Mouse (Mus musculus) heart, postnatal 14 days (tissue): ENCODE data around the gene Foxp1. TPM values are rescaled to one million over a fixed set of nuclear protein-coding genes. Genes with fewer than 3 reads are reported as not detected.

Experiments used
- DNase-seq, 2 experiments: peaks; one replicate each; pipeline ENCODE4 v3.0.0; 2021 to 2022
- intact Hi-C: fragments of 180-260 bp; cut with DNase I; formaldehyde crosslinking; loops from one replicate; pipeline ENCODE4 v1.15.1; 2025
- total RNA-seq, 2 experiments: library from RNA; stranded (reverse); gene quantifications; 2 replicates each; pipeline ENCODE4 v1.2.3; 2021

Foxp1 gene
- total RNA-seq, 2 experiments from 2014 or later = 38.5 to 53.2 TPM

DNA sequence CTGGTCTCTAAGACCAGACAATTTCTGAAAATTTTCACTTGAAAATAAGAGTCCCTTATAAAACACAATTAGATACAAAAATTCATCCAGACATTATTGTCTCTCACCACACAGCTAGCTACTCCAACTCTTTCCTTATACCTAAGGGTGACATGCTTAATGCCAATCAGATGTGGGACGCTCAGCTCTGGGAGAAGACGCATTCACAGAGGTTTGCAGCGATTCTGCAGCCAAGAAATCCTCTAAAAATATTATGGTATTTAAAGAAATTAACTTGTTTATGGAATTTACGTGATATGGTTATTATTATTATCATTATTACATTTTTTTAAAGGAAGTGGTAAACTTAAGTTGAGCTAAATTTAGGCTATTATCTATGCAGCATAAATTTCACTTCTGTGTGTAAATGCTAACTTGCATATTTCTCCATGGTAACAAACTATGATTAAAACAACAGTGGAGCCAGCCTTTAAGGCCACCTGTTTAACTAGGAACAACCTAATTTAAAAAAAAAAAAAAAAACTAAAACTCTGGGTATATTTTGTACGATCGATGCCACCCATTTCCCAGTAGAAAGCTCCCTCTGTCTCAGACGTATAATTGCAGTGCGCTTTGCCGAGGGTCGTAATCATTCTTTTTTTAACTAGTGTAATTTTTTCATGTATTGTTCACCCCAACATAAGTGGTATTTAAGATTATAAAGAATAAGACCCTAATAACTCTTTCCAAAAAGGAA is 182.4 kb downstream of the Foxp1 start:
- no peak for DNase-seq
- intact Hi-C loops = loop anchor here (5.0 kb wide), 1 partner anchor 73 kb away; no protein-coding TSS in a partner anchor

DNA sequence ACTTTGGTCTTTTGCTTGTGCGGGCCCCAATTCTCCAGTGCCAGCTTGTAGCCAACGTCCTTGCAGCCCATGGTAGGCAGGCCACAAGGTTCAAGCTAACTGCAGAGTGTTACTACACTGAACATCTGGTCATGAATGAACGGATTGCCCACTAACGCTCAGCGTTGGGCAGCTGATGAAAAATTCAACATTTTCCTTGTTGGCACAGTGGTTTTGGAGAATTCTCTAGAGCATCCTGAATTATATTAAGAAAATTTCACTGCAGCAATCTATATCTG is 183.2 kb downstream of the Foxp1 start:
- intact Hi-C loops = loop anchor here (5.0 kb wide), 1 partner anchor 72 kb away; no protein-coding TSS in a partner anchor
- DNase-seq = no peak

DNA sequence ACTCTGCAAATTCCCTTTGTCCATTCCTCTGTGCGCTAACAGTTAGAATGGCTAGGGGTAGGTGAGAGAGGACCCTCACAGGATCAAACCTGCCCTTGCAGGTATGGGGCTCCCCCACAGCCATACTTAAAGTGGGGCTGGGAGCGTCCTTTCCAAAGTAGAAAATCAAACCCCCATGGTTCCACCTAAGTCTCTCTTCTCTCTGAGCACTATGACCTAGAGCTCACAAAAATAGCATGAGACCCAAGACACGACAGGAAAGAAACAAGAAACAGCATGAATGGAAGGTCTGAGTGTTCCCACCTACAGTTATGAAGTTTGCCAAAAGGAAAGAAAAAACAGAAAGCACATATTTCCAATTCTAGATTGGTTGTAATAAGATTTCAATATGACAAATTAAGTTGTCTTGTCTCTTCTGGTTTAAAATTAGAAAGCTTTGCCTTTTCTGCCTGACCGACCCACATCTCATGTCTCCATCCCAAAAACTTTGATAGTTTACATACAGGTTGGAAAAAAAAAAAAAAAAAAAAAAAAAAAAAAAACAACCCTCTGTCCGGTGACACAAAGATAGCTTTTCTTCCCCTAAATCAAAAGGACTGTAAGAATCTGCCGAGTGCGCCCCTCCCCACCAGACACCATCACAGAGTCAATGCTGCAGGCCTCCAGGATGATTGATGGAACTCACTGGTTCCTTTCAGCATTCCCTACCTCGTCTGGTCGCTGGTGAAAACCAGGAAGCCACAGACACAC is 183.8 kb downstream of the Foxp1 start:
- intact Hi-C loops = loop anchor here (5.0 kb wide), 1 partner anchor 71 kb away; no protein-coding TSS in a partner anchor
- no peak for DNase-seq

DNA sequence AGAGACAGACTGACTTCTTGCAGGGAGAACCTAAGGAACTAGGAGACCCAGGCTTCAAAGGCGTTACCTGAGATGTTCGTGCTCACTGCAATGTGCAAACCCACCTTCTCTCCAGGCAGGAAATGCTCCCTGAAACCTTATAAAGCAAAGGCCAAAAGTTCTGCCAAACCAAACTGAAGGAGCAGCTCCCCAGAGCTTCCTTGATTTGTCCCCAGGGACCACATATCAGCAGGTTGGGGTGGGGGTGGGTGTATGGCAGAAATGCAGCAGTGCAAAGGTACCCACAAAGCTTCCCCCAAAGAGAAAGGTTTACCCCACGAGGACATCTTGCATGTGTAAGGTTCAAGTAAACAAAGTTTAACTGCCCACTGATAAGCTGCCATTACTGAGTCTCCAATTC is 184.3 kb downstream of the Foxp1 start:
- intact Hi-C loops = loop anchor here (5.0 kb wide), 1 partner anchor 71 kb away; no protein-coding TSS in a partner anchor
- DNase-seq = no peak

DNA sequence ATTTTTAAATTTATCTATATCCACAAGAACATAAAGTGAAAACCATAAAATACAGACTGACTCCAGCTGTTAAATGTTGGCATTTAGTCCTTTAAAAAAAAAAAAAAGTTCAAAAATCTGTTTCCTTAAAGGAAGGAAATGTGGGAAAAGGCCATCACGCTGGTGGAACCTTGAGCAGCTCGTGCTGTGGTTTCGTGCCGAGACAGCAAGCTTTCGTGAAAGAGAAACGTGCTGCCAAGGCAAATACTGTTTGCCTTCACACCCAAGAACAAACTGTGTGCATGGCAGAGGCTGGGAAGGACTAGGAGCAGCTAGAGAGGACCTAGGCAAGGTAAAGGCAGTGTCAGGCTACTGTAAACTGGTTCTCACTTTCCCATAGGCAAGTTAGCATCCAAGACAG is 184.9 kb downstream of the Foxp1 start:
- intact Hi-C loops = loop anchor here (5.0 kb wide), 1 partner anchor 70 kb away; no protein-coding TSS in a partner anchor
- peak in 1 of 2 experiments; percentile 29 for DNase-seq

DNA sequence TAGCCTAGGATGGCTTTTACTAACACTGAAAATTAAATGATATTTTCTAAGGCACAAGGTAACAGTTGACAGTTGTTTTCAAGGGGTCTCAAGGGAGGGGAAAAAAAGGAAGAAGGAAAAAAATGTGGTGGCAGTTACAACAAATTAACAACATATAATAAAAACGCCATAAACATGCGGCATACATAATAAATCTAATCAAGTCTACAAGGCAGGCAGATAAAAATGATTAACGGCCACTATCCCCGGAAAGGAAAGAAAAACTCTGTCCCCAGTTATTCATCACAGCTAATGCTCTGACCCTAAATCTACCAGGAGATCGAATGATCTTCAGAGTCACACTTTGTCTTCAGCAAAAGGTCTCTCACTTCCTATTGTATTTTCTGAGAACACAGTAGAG is 186.3 kb downstream of the Foxp1 start:
- intact Hi-C loops = loop anchor here (5.0 kb wide), 1 partner anchor 69 kb away; no protein-coding TSS in a partner anchor
- DNase-seq = no peak

DNA sequence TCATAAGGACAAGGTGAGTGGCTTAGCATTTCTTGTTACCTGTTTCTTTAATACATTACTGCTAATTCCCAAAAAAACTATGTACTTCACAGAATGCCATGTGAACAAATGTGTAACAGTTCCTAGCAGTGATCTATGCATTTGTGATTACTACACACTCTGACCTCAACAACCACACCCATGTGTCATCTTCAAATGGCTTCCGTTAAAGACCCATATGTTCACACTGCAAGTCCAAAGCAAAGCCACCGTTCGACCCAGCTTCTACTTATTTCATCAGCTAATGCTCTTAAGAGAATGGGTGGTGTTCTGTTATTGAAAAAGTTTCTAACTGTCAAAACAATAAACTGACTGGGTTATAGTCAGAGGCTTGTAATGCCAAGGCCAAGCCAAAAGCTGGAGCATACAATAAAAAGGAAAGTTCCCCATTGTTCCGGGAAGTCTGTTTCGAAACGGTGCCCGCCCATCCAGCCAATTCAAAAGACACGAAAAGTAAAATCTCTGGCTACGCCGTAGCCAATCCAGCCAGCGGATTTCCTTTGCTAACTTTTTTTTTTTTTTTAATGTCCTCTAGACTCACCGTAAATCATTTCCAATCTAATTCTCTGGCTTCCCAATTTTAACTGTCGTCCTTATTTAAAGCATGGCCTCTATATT is 187.2 kb downstream of the Foxp1 start:
- intact Hi-C loops = loop anchor here (5.0 kb wide), 1 partner anchor 68 kb away; no protein-coding TSS in a partner anchor
- DNase-seq = no peak

DNA sequence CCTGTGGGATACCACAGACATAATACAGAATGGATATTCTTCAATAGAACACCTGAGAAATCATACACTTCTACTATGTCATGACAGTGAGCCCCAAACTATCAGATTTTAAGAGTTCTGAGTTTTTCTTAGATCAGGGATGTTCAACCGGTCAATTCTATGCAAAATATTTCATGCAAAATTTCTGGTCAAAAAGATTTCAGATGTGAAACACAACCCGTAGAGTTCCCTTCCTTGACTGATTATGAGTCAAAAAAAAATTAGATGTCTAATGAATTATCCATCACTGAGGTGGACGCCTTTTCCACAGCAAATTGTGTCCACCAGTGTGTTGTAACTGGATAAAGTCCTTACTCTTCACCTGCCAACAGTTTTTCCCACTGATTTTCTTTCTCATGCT is 188.3 kb downstream of the Foxp1 start:
- DNase-seq = no peak
- intact Hi-C loops = no loop called here

DNA sequence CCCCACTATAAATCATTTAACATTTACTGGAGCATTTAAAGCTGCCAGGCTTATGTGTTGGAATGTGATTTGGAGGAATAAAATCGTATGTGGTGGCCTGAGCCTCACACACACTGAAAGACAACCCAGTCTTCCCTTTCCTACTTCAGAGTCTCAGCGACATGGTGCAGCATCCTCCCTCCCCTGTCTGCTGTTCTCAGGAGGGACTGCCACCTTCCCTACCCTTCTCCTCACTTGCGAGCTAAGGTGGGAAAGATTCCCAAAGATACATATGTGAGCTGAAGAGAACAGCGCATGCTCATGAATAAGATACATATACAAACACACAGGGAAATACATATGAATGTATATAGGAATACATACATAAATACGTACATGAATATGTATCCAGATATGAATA is 189.4 kb downstream of the Foxp1 start:
- intact Hi-C loops = no loop called here
- DNase-seq = no peak

DNA sequence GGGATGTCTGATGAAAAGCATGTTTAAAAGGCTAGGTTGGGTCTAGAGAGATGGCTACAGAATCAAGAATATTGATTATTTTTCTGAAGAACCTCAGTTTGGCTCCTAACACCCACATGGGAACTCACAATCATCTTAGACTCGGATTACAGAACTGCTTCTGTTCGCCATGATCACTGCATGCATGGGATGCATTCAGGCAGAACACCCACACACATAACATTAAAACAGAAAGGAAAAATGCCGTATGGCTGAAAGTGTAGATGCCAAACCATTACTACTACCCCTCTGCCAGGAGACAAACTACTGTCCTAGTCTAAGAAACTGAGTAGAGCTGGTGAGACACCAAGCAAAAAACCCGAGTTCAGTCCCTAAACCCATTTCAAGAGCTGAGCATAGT is 192.4 kb downstream of the Foxp1 start:
- intact Hi-C loops = no loop called here
- DNase-seq = no peak

DNA sequence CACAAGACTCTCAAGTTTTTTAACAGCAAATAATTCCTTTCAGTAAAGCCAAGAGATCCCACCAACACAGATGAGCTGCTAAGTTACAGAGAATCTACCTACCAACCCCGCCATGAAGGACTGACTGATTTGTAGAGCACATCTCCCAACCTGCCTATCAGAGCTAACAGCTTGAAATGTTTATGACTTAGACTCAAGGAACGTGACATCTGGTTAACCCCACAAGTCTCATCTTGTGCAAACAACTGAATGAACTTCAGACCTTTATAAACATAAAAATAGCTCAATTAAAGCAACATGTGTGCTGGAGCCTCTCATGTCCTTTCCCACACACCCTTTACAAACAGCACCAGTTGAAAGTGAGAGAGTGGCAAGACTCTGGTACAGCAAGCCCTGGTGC is 193.9 kb downstream of the Foxp1 start:
- intact Hi-C loops = no loop called here
- no peak for DNase-seq

DNA sequence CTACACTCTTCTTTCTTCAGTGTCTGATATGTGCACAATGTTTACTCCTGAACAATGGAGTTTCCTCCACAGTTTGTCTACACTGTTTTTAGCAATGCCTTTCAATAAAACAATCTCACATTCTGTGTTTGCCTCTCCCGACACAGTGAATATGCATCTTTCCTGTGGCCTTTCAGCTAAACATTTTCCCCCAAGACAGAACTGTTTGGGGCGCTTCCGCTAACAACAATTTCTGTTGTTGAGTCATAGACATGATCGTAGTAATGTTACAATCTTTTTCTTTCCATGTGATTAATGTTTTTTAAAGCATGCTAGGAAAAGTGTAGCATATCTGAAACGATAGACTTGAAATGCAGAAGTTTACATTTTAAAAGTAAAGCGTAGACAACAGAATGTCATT is 194.4 kb downstream of the Foxp1 start:
- intact Hi-C loops = no loop called here
- no peak for DNase-seq

DNA sequence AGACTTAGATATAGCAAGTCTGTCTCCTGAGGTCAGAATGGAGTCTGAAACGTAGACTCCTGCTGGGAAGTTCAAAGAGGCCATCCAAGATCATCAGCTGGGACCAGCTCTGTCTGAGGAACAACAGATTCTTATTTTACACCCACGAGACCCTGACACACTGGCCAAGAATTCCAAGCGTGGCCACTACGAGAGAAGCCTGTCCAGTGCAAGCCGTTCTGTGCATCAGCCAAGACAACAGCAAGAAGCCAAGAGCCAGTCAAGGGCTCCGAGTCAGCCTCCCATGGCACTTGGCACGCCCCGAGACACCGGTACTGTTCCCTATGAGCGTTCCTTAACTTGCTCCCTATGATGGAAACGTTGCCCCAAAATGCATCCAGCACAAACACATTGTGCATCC is 194.8 kb downstream of the Foxp1 start:
- peak; percentile 29 to 32 for DNase-seq
- intact Hi-C loops = no loop called here

DNA sequence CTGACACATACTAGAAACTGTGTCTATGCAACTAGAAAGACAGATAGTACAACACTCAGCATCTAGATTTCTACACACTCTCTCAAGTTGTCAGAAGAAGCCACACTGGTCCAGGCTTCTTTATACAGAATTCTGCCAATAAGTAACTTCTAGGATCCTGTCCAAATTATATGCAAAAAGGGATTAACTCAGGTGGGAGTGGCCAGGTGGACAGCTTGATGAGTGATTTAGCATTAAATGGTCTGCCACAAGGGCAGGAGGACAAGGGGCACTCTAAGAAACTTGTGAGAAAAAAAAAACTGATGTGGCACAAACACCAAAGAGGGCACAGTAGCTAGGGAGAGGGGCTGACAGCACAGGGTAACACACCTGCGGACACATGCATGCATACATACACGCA is 196.6 kb downstream of the Foxp1 start:
- intact Hi-C loops = no loop called here
- DNase-seq = no peak

DNA sequence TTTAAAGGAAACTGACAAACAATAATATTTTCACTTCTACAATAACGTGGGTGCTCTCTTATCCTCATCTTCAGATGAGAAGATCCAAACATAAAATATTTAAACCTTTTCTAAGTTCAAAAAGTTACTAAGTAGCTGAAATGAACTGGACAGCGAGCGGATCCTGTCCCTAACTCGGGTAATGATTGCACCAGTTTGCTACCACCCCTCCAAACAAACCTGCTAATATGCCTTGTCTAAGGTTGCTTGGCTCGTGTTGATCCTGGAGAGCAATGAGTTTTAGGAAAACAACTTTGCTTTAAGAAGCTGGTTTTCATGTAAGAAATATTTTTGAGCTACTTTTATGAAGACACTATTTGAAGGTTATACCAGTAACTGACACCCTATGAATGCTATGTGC is 197.1 kb downstream of the Foxp1 start:
- no peak for DNase-seq
- intact Hi-C loops = no loop called here

DNA sequence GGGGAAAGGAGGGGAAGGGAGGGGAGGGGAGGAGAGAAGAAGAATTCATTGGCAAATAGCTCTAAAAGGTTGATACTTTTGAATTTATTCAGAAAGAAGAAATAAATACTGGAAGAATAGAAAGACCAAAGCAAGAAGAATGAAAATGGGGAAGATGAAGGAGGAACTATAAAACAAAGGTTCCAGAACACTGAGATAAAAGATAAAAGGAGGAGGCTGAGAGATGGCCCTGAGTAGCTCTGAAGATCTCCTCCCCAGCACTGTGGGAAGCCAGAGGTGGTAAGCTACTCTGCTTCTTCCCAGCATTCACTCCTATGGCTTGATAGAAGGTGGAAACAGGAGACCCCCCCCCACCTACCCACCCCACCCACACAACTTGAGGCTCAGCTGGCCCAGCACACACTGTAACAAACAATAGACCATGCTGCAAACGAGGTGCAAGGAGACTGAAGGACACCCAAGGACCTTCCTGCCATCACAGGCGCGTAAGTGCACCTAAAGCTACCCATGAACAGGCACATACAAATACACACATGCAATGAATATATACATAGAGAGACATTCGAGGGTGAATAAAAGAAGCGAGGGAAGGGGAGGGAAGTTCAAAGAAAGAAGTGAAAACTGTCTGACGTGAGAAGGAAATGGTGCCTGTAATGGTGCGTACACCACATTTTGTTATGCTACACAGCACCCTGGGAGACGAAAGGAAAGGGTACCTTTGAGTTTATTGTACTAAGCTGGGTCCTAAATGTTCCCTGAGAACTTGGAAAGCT is 200.2 kb downstream of the Foxp1 start:
- no peak for DNase-seq
- intact Hi-C loops = no loop called here

DNA sequence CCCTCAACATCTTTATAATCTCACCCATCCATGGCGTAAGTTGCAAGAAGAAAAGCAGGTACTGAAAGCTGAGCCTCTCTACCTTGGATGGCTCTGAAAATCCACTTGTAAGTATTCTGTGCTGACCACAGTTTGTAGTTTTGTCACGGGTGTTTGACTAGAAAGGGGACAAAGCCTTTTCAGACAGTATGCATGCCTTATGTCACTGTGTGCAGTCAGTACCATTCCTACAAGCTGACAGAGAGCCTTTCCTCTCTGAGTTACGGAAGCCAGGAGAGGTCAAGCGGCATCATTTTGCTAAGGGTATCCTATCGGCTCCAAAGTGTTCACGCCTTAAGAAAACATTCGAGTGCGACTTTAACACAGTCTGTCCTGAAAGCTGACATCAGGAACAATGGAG is 202.1 kb downstream of the Foxp1 start:
- intact Hi-C loops = no loop called here
- no peak for DNase-seq

DNA sequence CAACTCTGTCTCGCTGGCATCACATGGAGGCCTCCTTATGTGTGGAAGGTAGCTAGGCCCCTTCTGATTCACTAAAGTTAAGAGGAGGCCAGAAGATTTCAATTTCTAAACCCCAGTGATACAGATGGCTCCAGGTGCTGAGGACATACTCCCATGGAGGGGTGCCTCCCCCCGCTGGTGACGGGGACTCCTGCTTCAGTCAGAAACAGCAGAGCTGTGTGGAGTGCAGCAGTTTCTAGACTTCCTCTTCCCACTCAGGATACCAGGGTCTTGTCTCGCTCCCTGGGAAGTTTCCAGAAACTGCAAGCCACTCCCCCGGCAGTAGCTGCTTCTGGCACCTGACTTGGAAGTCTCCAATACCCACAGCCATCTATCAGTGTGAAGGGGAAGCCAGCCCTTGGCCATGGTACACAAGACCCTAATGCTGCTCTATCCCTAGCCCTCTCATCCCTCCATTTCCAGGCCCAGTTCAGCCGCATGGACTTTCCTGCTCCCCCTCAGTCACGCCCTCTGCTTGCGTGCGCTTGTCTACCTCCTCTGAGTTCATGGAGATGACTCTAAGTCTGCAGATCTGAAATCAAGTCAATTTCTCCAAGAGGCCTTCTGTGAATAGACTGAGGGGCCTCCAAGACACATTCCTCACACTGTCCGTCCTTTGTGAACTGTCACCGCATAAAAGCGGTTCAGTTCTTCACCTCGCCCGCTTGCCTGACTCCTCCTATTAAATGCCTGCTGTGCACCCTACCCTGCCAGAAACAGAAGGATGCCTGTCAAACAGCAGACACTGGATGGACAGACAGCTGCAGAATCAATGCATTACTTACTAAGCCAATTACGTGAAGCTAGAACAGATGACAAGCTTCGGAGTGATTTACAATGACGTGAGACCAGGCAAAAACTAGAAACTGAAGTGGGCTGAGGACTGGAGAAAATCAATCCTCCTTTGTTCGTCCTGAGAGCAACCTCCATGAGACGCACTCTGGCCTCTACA is 202.8 kb downstream of the Foxp1 start:
- intact Hi-C loops = no loop called here
- no peak for DNase-seq

DNA sequence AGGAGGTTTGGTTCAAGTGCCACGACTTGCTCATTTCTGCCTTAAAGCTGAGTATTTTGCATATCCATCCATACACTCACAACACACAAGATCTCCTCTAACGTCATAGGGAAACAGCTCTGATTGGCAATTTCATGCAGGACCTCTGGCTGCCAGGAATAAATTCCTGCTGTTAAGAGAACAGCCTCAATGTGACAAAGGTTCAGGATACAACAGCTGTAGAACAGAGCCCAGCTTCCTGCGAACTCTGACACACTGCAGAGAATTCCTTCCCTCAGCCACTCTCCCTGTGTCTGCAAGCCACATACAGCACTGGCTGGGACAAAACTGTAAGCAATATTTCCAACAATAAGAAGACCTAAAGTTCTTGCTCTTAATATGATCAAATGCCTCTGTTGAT is 207.8 kb downstream of the Foxp1 start:
- intact Hi-C loops = no loop called here
- DNase-seq = peak in 1 of 2 experiments; percentile 14
